ENCODE assay signal across 28 mouse cellular contexts in the genomic region with DNA sequence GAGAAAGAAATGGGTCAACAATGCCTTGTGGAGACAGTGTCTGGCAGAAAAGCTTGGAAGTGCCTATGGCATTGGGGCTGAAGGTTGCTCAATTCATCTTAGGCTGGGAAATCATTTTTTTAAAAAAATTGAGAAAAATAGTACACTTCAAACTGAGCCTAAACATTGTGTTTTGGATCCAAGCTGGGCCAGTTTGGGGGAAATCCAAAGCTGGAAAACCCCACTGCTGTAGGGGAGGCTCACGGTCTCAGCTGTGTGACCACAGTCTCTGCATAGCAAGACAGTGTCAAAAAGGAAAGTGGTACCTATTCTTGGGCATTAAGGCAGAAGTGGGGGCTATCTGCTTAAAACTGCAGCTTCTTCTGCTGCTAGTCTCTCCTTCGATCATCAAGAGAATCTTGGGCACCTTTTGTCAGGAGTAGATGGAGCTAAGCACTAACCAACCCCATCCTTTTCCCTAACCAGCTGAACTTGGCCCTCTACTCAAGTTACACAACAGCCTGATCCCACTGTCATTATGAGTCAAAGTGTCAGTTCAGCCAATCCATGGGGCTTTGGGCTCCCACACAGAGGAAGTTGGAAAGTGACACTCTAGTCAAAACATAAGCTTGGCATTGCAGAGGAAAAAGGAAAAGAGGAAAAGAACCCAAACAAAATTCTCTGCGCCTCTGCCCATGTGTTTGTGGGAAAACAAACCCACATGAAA.
A peak's percentile ranks its signal among the peaks of the same experiment; 100 is the strongest.
DNase-seq lines count a peak whose midpoint lies in the region; ATAC-seq and TF ChIP-seq lines count a peak whose summit lies in the region.
"Had no signal": no experiment of that assay in that cellular context is flagged by ENCODE, and none has a peak within 500 bp of the region (broad histone marks: within the 10 kb centered on the region; RNA-seq: fewer than 3 reads in every experiment).

No protein-coding gene starts in this region.

- TF ChIP-seq CTCF in CH12.LX (conservative IDR thresholded peaks at IDR 0.05 in 1 of 2, IDR thresholded peaks at IDR 0.05 in 1 of 2; ENCODE audit: low read depth in 2 of 2, low read length in 2 of 2) = no peak

- H3K4me3 ChIP-seq in CH12.LX (replicated peaks in 1 of 3; ENCODE audit: low read depth in 2 of 3, low read length in 2 of 3, poor library complexity in 1 of 3) = no peak overlapping the region
- H3K4me3 ChIP-seq: embryonic facial prominence, embryonic 12.5 days; forebrain, embryonic 13.5 days; hindbrain, embryonic 12.5 days; liver, embryonic 12.5 days; midbrain, embryonic 10.5 days; midbrain, embryonic 15.5 days; neural tube, embryonic 12.5 days had no signal

- dilution Hi-C loops in CH12.LX (cut with MboI; ENCODE audit: extremely low pct_ligation_motif_present, extremely low pct_unique_long_range_greater_than_20kb, low sequenced_read_pairs) = no loop called here

- H3K79me2 ChIP-seq in CH12.LX (replicated peaks; ENCODE audit: control insufficient read depth, extremely low read depth, insufficient read depth, poor library complexity, severe bottlenecking) = no peaks in the 10 kb centered on the region

- DNase-seq in heart, postnatal 25 days (ENCODE audit: low spot score) = peak; percentile 12
- no peak for DNase-seq in heart, adult 8-10 months (ENCODE audit: low spot score)
- peak; percentile 80 for DNase-seq in CH12.LX (ENCODE audit: extremely low read depth)
- peak; percentile 79 for DNase-seq in fibroblast of lung, adult 2 months (ENCODE audit: low read depth)
- peak; percentile 42 for DNase-seq in lung, postnatal 14 days
- DNase-seq in neural tube, embryonic 10.5 days (ENCODE audit: extremely low spot score, low spot score) = no peak
- DNase-seq: adrenal gland, adult 2 months; adrenal gland, postnatal 36 days; cerebellum, adult 2 months; cerebellum, postnatal 36 days; gastrocnemius, postnatal 10 days; kidney, adult 9 months; kidney, postnatal 25 days; left cerebral cortex, postnatal 4 days; liver, postnatal 0 days; right cerebral cortex, adult 18-20 months; spleen, adult 18-20 months; thymus, postnatal 14 days had no signal

- H3K27ac ChIP-seq in CH12.LX (ENCODE audit: insufficient read depth, low read depth) = peak overlapping the region; percentile 26; the same call in 1 of the 2 replicates
- H3K27ac ChIP-seq: embryonic facial prominence, embryonic 12.5 days; forebrain, embryonic 13.5 days; hindbrain, embryonic 12.5 days; liver, embryonic 12.5 days; midbrain, embryonic 10.5 days; midbrain, embryonic 15.5 days; neural tube, embryonic 12.5 days had no signal

- no peak for TF ChIP-seq RAD21 in CH12.LX (IDR thresholded peaks at IDR 0.05; ENCODE audit: low read depth, low read length)

- H3K9ac ChIP-seq in CH12.LX (ENCODE audit: insufficient read depth, low read depth) = no peak overlapping the region
- H3K9ac ChIP-seq: embryonic facial prominence, embryonic 12.5 days; forebrain, embryonic 13.5 days; hindbrain, embryonic 12.5 days; liver, embryonic 12.5 days; liver, postnatal 0 days; midbrain, embryonic 15.5 days; neural tube, embryonic 12.5 days had no signal

- peaks cover 31 to 62% of the 10 kb centered on the region in 2 experiments for H3K4me1 ChIP-seq in CH12.LX (ENCODE audit: control insufficient read depth in 1 of 2, insufficient read depth in 2 of 2)
- H3K4me1 ChIP-seq: embryonic facial prominence, embryonic 12.5 days; liver, embryonic 12.5 days; midbrain, embryonic 15.5 days had no signal

- intact Hi-C loops in heart, postnatal 25 days (cut with DNase I) = no loop called here

- peaks cover 12% of the 10 kb centered on the region for H3K9me3 ChIP-seq in CH12.LX (replicated peaks; ENCODE audit: low read length)
- H3K9me3 ChIP-seq: embryonic facial prominence, embryonic 12.5 days; forebrain, embryonic 13.5 days; hindbrain, embryonic 12.5 days; liver, embryonic 12.5 days; midbrain, embryonic 10.5 days; midbrain, embryonic 15.5 days had no signal

- peak; percentile 96 for TF ChIP-seq EP300 in CH12.LX (IDR thresholded peaks at IDR 0.05; ENCODE audit: low read length)

- in situ Hi-C loops in CH12.LX (cut with MboI; ENCODE audit: low pct_ligation_motif_present, low pct_unique_long_range_greater_than_20kb, low sequenced_read_pairs) = no loop called here

- TF ChIP-seq POLR2A in CH12.LX (IDR thresholded peaks at IDR 0.05; ENCODE audit: low read depth, low read length) = no peak

- H3K27me3 ChIP-seq in CH12.LX (replicated peaks) = no peaks in the 10 kb centered on the region
- H3K27me3 ChIP-seq: forebrain, embryonic 13.5 days; liver, embryonic 12.5 days; midbrain, embryonic 15.5 days; neural tube, embryonic 12.5 days had no signal

- H3K4me2 ChIP-seq in CH12.LX (ENCODE audit: insufficient read depth, low read depth, poor library complexity, severe bottlenecking) = peak overlapping the region; percentile 73
- H3K4me2 ChIP-seq: embryonic facial prominence, embryonic 12.5 days; forebrain, embryonic 13.5 days; hindbrain, embryonic 12.5 days; liver, embryonic 12.5 days; midbrain, embryonic 15.5 days; neural tube, embryonic 12.5 days had no signal

- H3K36me3 ChIP-seq in CH12.LX (replicated peaks in 1 of 2; ENCODE audit: control insufficient read depth in 1 of 2, insufficient read depth in 1 of 2, low read length in 1 of 2) = no peaks in the 10 kb centered on the region
- H3K36me3 ChIP-seq: embryonic facial prominence, embryonic 12.5 days; hindbrain, embryonic 12.5 days; liver, embryonic 12.5 days; midbrain, embryonic 10.5 days; midbrain, embryonic 15.5 days; neural tube, embryonic 12.5 days had no signal

- no peak for ATAC-seq in inflammation-experienced regulatory T-cells, adult 6 months
- no peak for ATAC-seq in monocyte, adult 5-6 weeks (replicated peaks; ENCODE audit: insufficient number of reproducible peaks, low FRiP score, low TSS enrichment, poor library complexity, severe bottlenecking)
- ATAC-seq: forebrain, embryonic 13.5 days; intestine, postnatal 0 days; liver, embryonic 12.5 days; liver, postnatal 0 days; midbrain, embryonic 15.5 days had no signal

TF ChIP-seq in CH12.LX, 34 proteins besides CTCF, POLR2A, EP300 and RAD21:
- TF ChIP-seq E2F4 (IDR thresholded peaks at IDR 0.05; ENCODE audit: insufficient replicate concordance, low read depth, low read length) (no peak), RCOR1 (conservative IDR thresholded peaks at IDR 0.05; ENCODE audit: low read depth, low read length) (peak; percentile 94; the same call in 1 of the 2 replicates), BHLHE40 (IDR thresholded peaks at IDR 0.05; ENCODE audit: low read depth, low read length) (peak; percentile 92), ZMIZ1 (IDR thresholded peaks at IDR 0.05; ENCODE audit: low read depth, low read length) (0 out of 2 replicates have a peak, but pooled peaks have one; percentile 53), MXI1 (IDR thresholded peaks at IDR 0.05; ENCODE audit: low read depth, low read length) (0 out of 2 replicates have a peak, but pooled peaks have one; percentile 60), USF2 (conservative IDR thresholded peaks at IDR 0.05; ENCODE audit: low read depth, low read length) (no peak), USF1 (IDR thresholded peaks at IDR 0.05; ENCODE audit: low read depth, low read length) (no peak), TCF12 (IDR thresholded peaks at IDR 0.05; ENCODE audit: low read depth, low read length) (peak; percentile 97), MYC (IDR thresholded peaks at IDR 0.05; ENCODE audit: low read depth, low read length) (peak; percentile 56; the same call in 1 of the 2 replicates), IRF4 (IDR thresholded peaks at IDR 0.05; ENCODE audit: low read depth, low read length) (peak; percentile 86), UBTF (IDR thresholded peaks at IDR 0.05; ENCODE audit: low read depth, low read length) (no peak), ETS1 (conservative IDR thresholded peaks at IDR 0.05; ENCODE audit: low read depth, low read length) (peak; percentile 99), CHD1 (IDR thresholded peaks at IDR 0.05; ENCODE audit: low read depth, low read length) (no peak; the same call in 1 of the 2 replicates), ZKSCAN1 (IDR thresholded peaks at IDR 0.05; ENCODE audit: borderline replicate concordance, low read depth, low read length) (no peak), MAZ (IDR thresholded peaks at IDR 0.05; ENCODE audit: low read depth, low read length) (peak; percentile 95), MAX (IDR thresholded peaks at IDR 0.05; ENCODE audit: low read length) (peak; percentile 74; the same call in 1 of the 2 replicates), GABPA (IDR thresholded peaks at IDR 0.05; ENCODE audit: insufficient replicate concordance, low read depth, low read length) (no peak), JUND (conservative IDR thresholded peaks at IDR 0.05; ENCODE audit: low read depth, low read length) (peak; percentile 65), SIN3A (IDR thresholded peaks at IDR 0.05; ENCODE audit: low read length) (peak; percentile 95), ZC3H11A (IDR thresholded peaks at IDR 0.05; ENCODE audit: low read depth, low read length) (no peak), NELFE (IDR thresholded peaks at IDR 0.05; ENCODE audit: low read depth, low read length) (no peak; the same call in 1 of the 2 replicates), PAX5 (IDR thresholded peaks at IDR 0.05; ENCODE audit: low read length) (no peak), TBP (conservative IDR thresholded peaks at IDR 0.05; ENCODE audit: low read depth, low read length) (0 out of 2 replicates have a peak, but pooled peaks have one; percentile 25), NRF1 (IDR thresholded peaks at IDR 0.05; ENCODE audit: low read depth, low read length) (no peak), HCFC1 (IDR thresholded peaks at IDR 0.05; ENCODE audit: low read depth, low read length) (peak; percentile 33; the same call in 1 of the 2 replicates), ELF1 (IDR thresholded peaks at IDR 0.05; ENCODE audit: low read depth, low read length) (no peak; the same call in 1 of the 2 replicates), POLR2AphosphoS2 (IDR thresholded peaks at IDR 0.05; ENCODE audit: low read depth, low read length) (no peak), CHD2 (IDR thresholded peaks at IDR 0.05; ENCODE audit: low read length) (peak; percentile 89), MEF2A (IDR thresholded peaks at IDR 0.05; ENCODE audit: borderline replicate concordance, low read depth, low read length) (peak; percentile 98), ZNF384 (IDR thresholded peaks at IDR 0.05; ENCODE audit: low read depth, low read length) (peak; percentile 88), JUN (IDR thresholded peaks at IDR 0.05; ENCODE audit: insufficient read depth, low read depth, low read length) (peak; percentile 28; the same call in 1 of the 2 replicates), KAT2A (IDR thresholded peaks at IDR 0.05; ENCODE audit: insufficient replicate concordance, low read length) (0 out of 2 replicates have a peak, but pooled peaks have one; percentile 38), SMC3 (IDR thresholded peaks at IDR 0.05; ENCODE audit: low read depth, low read length) (no peak), MAFK (IDR thresholded peaks at IDR 0.05; ENCODE audit: insufficient replicate concordance, low read length) (peak; percentile 77; the same call in 1 of the 2 replicates)
TF ChIP-seq in CH12.LX: peak in this region for 20.

Comparison
In these comparisons a context has a peak if more than half of its experiments do, and no peak if none do; other contexts are left out.
1. DNase-seq: peak in heart, postnatal 25 days (single experiment), CH12.LX (single experiment), fibroblast of lung, adult 2 months (single experiment) and lung, postnatal 14 days (single experiment); none in heart, adult 8-10 months (single experiment) and neural tube, embryonic 10.5 days (single experiment).